Mouse (Mus musculus) subcutaneous adipose tissue, adult 2 months (tissue): ENCODE measurements around the gene Krtap1-4. TPM values are rescaled to one million over a fixed set of nuclear protein-coding genes. Genes with fewer than 3 reads are reported as not detected.

Experiments
- polyA plus RNA-seq: library from polyadenylated mRNA; depleted of rRNA; stranded (reverse); fragments of >200 nt; gene quantifications from 2 replicates; pipeline ENCODE4 v1.2.3, GENCODE M21; 2012; ENCODE audit warnings: low replicate concordance; rRNA removed

Krtap1-4 gene
- not detected in 2 replicates for polyA plus RNA-seq

GRCm38 (mm10) chr11:99583245-99583704, at the start of gene Krtap1-4:
Gene Krtap1-4 (minus strand): TSS chr11:99583654.

GRCm38 (mm10) chr11:99628138-99628537, 44.7 kb upstream of the Krtap1-4 start, which contains the start of gene Krtap4-1:
Gene Krtap4-1 (minus strand): TSS chr11:99628238.

GRCm38 (mm10) chr11:99620335-99620734, 36.9 kb upstream of the Krtap1-4 start, which contains the start of gene Gm11562:
Gene Gm11562 (minus strand): TSS chr11:99620435.

GRCm38 (mm10) chr11:99614796-99615363, 31.4 kb upstream of the Krtap1-4 start, which contains the start of gene Krtap2-4:
Gene Krtap2-4 (minus strand): TSS chr11:99614846.

GRCm38 (mm10) chr11:99610089-99610488, 26.6 kb upstream of the Krtap1-4 start, which contains the start of gene Gm11937:
Gene Gm11937 (minus strand): TSS chr11:99610189.

GRCm38 (mm10) chr11:99603208-99603607, 19.8 kb upstream of the Krtap1-4 start, which contains the start of gene Gm11938:
Gene Gm11938 (minus strand): TSS chr11:99603308.

GRCm38 (mm10) chr11:99597742-99598141, 14.3 kb upstream of the Krtap1-4 start, which contains the start of gene Krtap9-3:
Gene Krtap9-3 (minus strand): TSS chr11:99598105.

GRCm38 (mm10) chr11:99590981-99591380, 7.5 kb upstream of the Krtap1-4 start, which contains the start of gene Krtap1-3:
Gene Krtap1-3 (minus strand): TSS chr11:99591339.

GRCm38 (mm10) chr11:99580636-99581035, 2.8 kb downstream of the Krtap1-4 start, which contains the start of gene Krtap1-5:
Gene Krtap1-5 (minus strand): TSS chr11:99581016.

GRCm38 (mm10) chr11:99566530-99566929, 16.9 kb downstream of the Krtap1-4 start, which contains the start of gene Krtap3-1:
Gene Krtap3-1 (minus strand): TSS chr11:99566630.

GRCm38 (mm10) chr11:99559366-99559765, 24.1 kb downstream of the Krtap1-4 start, which contains the start of gene Gm11939:
Gene Gm11939 (minus strand): TSS chr11:99559466.

GRCm38 (mm10) chr11:99556753-99557152, 26.7 kb downstream of the Krtap1-4 start, which contains the start of gene Krtap3-2:
Gene Krtap3-2 (minus strand): TSS chr11:99556853.

GRCm38 (mm10) chr11:99550765-99551164, 32.7 kb downstream of the Krtap1-4 start, which contains the start of gene Krtap3-3:
Gene Krtap3-3 (minus strand): TSS chr11:99550865.

Other genes with a start within 250 kb of the Krtap1-4 start
- not detected in 2 replicates for gene Krt26, start 245.7 kb downstream of the Krtap1-4 start, polyA plus RNA-seq
- gene Krt27, start 232.6 kb downstream of the Krtap1-4 start, polyA plus RNA-seq, result not detected in 2 replicates
- gene Krt28, start 208.8 kb downstream of the Krtap1-4 start, polyA plus RNA-seq, result 0.09 and 0.12 TPM in 2 replicates
- 0.95 and 1.5 TPM in 2 replicates for gene Krt10, start 194.3 kb downstream of the Krtap1-4 start, polyA plus RNA-seq
- 0.48 TPM in 1 of 2 replicates, not detected in the other for gene Krt12, start 161.4 kb downstream of the Krtap1-4 start, polyA plus RNA-seq
- 0.21 and 0.69 TPM in 2 replicates for gene Krt20, start 145.5 kb downstream of the Krtap1-4 start, polyA plus RNA-seq
- gene Krt23, start 90.5 kb downstream of the Krtap1-4 start, polyA plus RNA-seq, result 7.2 TPM in 1 of 2 replicates, not detected in the other
- gene Krt39, start 62.3 kb downstream of the Krtap1-4 start, polyA plus RNA-seq, result 0.33 TPM in 1 of 2 replicates, not detected in the other
- gene Krt40, start 40.5 kb downstream of the Krtap1-4 start, polyA plus RNA-seq, result not detected in 2 replicates
- gene Krtap3-3, start 32.8 kb downstream of the Krtap1-4 start, polyA plus RNA-seq, result not detected in 2 replicates
- not detected in 2 replicates for gene Krtap3-2, start 26.8 kb downstream of the Krtap1-4 start, polyA plus RNA-seq
- gene Gm11939, start 24.2 kb downstream of the Krtap1-4 start, polyA plus RNA-seq, result not detected in 2 replicates
- not detected in 2 replicates for gene Krtap3-1, start 17.0 kb downstream of the Krtap1-4 start, polyA plus RNA-seq
- gene Krtap1-5, start 2.6 kb downstream of the Krtap1-4 start, polyA plus RNA-seq, result not detected in 2 replicates
- gene Krtap1-3, start 7.7 kb upstream of the Krtap1-4 start, polyA plus RNA-seq, result not detected in 2 replicates
- not detected in 2 replicates for gene Krtap9-3, start 14.5 kb upstream of the Krtap1-4 start, polyA plus RNA-seq
- not detected in 2 replicates for gene Gm11938, start 19.7 kb upstream of the Krtap1-4 start, polyA plus RNA-seq
- not detected in 2 replicates for gene Gm11937, start 26.5 kb upstream of the Krtap1-4 start, polyA plus RNA-seq
- not detected in 2 replicates for gene Krtap2-4, start 31.2 kb upstream of the Krtap1-4 start, polyA plus RNA-seq
- not detected in 2 replicates for gene Gm11562, start 36.8 kb upstream of the Krtap1-4 start, polyA plus RNA-seq
- not detected in 2 replicates for gene Krtap4-1, start 44.6 kb upstream of the Krtap1-4 start, polyA plus RNA-seq
- gene Krtap4-2, start 51.4 kb upstream of the Krtap1-4 start, polyA plus RNA-seq, result not detected in 2 replicates
- not detected in 2 replicates for gene Krtap4-7, start 60.4 kb upstream of the Krtap1-4 start, polyA plus RNA-seq
- gene Gm11555, start 66.6 kb upstream of the Krtap1-4 start, polyA plus RNA-seq, result not detected in 2 replicates
- gene Gm11563, start 75.3 kb upstream of the Krtap1-4 start, polyA plus RNA-seq, result not detected in 2 replicates
- gene Krtap4-6, start 82.3 kb upstream of the Krtap1-4 start, polyA plus RNA-seq, result not detected in 2 replicates
- gene Gm14190, start 107.1 kb upstream of the Krtap1-4 start, polyA plus RNA-seq, result not detected in 2 replicates
- not detected in 2 replicates for gene Gm14180, start 150.6 kb upstream of the Krtap1-4 start, polyA plus RNA-seq
- gene Gm11595, start 189.3 kb upstream of the Krtap1-4 start, polyA plus RNA-seq, result not detected in 2 replicates
- gene Krtap4-8, start 197.1 kb upstream of the Krtap1-4 start, polyA plus RNA-seq, result not detected in 2 replicates
- not detected in 2 replicates for gene Krtap4-9, start 201.5 kb upstream of the Krtap1-4 start, polyA plus RNA-seq
- gene Gm11596, start 209.8 kb upstream of the Krtap1-4 start, polyA plus RNA-seq, result not detected in 2 replicates
- gene Gm11569, start 215.3 kb upstream of the Krtap1-4 start, polyA plus RNA-seq, result not detected in 2 replicates
- gene Gm11554, start 220.8 kb upstream of the Krtap1-4 start, polyA plus RNA-seq, result not detected in 2 replicates
- not detected in 2 replicates for gene Krtap4-13, start 226.2 kb upstream of the Krtap1-4 start, polyA plus RNA-seq
- gene Gm11564, start 232.0 kb upstream of the Krtap1-4 start, polyA plus RNA-seq, result not detected in 2 replicates